Mouse (Mus musculus) spleen, postnatal 10 days (tissue): ENCODE data around the gene Grk6.
"Not testable (repeated sequence)": the region's sequence is repeated elsewhere in the genome, so short reads cannot be mapped to it uniquely, and the experiment has no call there.

Experiments
- DNase-seq, 2 experiments: peaks; one replicate each; pipeline ENCODE4 v3.0.0; 2021 to 2022; ENCODE audit warnings: low spot score in 2 of 2

Grk6 gene

GRCm38 (mm10) chr13:55426613-55427012 lies 18.3 kb upstream of the Grk6 start, which contains the start of gene F12:
TSS of gene F12 (minus strand) at chr13:55426793.
- DNase-seq = no peak

GRCm38 (mm10) chr13:55429226-55429888 lies 15.5 kb upstream of the Grk6 start:
- peak in 1 of 2 experiments; percentile 76 for DNase-seq

DNA sequence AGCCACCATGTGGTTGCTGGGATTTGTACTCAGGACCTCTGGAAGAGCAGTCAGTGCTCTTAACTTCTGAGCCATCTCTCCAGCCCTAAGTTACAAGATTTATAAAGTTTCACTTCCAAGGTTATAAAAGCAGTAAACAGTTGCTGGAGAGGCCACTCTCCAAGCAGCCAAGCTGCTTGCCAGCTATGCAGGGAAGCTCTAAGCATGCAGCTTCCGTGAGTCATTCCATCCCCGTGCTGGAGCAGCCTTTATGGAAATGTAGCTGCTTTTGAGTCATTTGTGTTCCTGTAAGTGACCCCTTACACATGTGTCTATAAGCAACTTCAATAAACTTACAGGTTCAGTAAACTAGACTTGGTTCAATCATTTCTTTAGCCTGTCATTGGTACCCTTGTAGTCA lies 14.3 kb upstream of the Grk6 start:
- no peak for DNase-seq

GRCm38 (mm10) chr13:55431889-55432685 lies 12.8 kb upstream of the Grk6 start:
- DNase-seq = peak in 1 of 2 experiments; percentile 51

- DNase-seq = not testable (repeated sequence)
Observed at GRCm38 (mm10) chr13:55437111-55437629, 7.7 kb upstream of the Grk6 start.

DNA sequence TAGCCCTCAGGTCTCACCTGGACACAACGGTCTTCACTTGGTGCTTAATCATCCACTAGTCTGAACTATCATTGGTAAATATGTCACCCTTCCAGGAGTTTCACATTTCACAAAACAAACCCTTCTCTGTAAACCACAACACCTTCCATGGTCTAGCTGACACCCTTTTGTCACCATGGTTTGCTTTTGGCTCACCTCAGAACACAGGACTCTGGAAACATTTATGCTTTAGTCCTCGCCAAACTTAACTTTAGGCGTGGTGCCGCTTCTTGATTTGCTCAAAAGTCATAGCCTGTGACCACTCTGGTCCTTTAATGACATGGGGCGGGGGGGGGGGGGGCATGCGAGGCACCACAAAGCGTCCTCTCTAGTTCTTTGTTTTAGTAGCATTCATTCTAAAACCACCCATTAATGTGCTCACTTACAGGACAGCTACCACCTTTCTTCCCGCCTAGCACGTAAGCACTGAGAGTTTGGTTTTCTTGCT lies 1.0 kb upstream of the Grk6 start:
- no peak for DNase-seq

GRCm38 (mm10) chr13:55444286-55444936 lies 461 bp upstream of the Grk6 start:
- peak in 1 of 2 experiments; percentile 89 for DNase-seq

- DNase-seq = peak in 1 of 2 experiments; percentile 68
Observed at GRCm38 (mm10) chr13:55445361-55446091, 654 bp downstream of the Grk6 start.

- DNase-seq = peak; percentile 62 to 64
Observed at GRCm38 (mm10) chr13:55446483-55447105, 1.7 kb downstream of the Grk6 start.

GRCm38 (mm10) chr13:55447543-55447943 lies 2.7 kb downstream of the Grk6 start:
- DNase-seq = peak in 1 of 2 experiments; percentile 71

GRCm38 (mm10) chr13:55448131-55448530 lies 3.3 kb downstream of the Grk6 start:
- no peak for DNase-seq

DNA sequence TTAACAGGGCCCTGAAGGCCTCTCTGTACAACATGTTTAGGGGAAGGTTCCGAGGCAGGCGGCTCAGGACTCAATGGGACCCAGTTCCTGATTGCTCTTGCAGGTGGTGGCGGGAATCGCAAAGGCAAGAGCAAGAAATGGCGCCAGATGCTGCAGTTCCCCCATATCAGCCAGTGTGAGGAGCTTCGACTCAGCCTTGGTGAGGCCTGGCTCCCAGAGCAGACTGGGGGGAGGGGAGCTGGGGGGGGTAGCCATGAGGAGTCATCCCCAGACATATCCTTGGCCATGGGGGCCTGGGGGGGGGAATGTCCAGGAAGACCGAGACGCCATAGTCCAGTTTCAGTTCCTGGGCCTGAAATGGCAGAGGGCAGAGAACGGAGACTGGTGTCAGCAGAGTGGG lies 4.3 kb downstream of the Grk6 start:
- no peak for DNase-seq

DNA sequence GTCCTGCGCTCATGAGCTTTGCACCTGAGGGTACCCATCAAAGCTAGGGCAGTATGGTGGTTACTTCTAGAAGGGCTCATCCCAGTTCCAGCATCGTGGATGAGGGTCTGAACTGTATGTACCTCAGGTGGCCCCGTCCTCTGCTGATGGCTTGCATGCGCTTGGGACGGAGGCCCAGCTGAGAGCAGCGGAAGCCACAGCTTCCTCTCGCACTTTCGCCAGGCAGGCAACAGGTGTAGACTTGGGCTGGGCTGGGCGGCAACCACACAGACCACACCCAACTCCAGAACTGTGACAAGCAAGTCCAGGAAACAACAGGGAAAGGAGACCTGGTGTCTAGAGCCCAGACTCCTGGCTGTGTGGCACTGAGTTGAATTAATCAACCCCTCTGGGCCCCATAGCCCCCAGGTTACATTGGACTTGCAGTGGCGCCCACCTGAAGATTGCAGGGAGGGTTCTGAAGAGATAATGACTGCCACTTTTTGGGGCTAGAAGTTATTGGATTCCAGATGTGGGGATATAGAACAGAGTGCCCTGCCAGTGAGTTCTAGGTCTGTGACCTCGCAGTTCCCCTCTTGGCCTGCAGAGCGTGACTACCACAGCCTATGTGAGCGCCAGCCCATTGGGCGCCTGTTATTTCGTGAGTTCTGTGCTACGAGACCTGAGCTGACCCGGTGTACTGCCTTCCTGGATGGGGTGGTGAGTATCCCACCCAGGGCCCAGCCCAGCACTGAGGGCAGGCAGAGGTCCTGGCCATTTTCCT lies 5.0 kb downstream of the Grk6 start:
- peak in 1 of 2 experiments; percentile 70 for DNase-seq

DNA sequence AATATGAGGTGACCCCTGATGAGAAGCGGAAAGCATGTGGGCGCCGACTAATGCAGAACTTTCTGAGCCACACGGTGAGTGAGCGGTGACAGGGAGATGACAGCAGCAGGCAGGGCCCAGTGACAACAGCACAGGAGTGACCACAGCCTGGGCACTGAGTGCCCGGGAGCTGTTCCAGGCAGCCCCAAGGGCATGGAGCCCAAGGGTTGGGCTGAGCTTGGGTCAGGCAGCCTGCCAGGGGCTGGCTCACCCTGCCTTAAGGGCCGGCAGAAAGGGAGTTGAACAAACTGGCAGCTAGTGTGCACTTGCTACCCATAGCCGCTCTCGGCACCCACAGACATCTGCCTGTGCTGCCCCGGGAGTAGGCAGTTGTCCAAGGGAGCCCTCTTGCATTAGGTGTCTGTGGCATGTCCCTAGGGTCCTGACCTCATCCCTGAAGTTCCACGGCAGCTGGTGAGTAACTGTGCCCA lies 5.7 kb downstream of the Grk6 start:
- DNase-seq = no peak

DNA sequence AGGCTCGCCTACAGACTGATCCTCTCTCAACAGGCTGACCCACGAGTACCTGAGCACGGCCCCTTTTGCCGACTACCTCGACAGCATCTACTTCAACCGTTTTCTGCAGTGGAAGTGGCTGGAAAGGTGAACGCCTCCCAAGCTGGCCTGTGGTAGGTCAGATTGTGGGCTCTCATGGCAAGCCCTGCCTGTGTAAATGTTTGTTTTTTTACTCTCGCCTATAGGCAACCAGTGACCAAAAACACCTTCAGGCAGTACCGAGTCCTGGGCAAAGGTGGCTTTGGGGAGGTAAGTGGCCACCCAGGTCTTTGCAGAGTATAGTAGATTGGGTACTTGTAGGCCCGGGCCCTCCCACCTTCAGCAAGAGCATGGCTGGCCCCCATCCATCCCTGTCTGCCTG lies 6.4 kb downstream of the Grk6 start:
- no peak for DNase-seq

- DNase-seq = no peak
Observed at GRCm38 (mm10) chr13:55451785-55452549, 7.1 kb downstream of the Grk6 start.

GRCm38 (mm10) chr13:55462965-55463364 lies 18.1 kb downstream of the Grk6 start:
- no peak for DNase-seq

DNA sequence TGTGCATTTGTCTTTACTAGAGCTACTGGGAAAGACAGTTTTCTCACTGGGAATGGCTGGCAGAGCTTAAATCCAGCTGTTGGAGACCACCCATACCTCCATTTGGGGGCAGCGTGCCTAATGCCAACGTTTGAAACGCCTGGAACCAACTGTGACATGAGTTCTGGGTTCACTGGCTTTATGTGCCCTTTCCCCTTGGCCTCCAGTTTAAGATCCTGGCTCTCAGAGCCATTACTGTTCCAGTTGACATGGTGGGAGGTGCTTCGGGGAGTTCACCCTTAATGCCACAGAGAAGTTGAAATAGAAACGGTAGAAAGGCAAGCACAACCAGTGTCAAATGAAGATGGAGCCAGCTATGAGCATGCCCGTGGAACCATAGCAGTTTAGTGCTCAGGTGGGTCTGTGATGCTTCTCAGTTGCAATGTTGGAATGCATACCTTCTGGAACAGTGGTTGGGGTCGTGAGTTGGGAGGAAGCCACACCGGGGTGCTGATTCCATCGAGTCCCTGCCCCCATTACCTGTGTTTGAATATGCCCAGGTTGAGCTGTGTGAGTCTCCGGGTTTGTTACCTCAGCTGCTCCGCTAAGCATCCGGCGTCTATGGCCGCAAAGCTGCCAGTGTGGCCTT lies 18.6 kb downstream of the Grk6 start:
- peak in 1 of 2 experiments; percentile 50 for DNase-seq
